Mouse (Mus musculus): ENCODE results near the gene Nubp2.

The Nubp2 gene

GRCm38 (mm10) chr17:24894061-24894994, 8.2 kb upstream of the Nubp2 start:
- DNase-seq (ENCODE audit: low spot score): no peak

DNA sequence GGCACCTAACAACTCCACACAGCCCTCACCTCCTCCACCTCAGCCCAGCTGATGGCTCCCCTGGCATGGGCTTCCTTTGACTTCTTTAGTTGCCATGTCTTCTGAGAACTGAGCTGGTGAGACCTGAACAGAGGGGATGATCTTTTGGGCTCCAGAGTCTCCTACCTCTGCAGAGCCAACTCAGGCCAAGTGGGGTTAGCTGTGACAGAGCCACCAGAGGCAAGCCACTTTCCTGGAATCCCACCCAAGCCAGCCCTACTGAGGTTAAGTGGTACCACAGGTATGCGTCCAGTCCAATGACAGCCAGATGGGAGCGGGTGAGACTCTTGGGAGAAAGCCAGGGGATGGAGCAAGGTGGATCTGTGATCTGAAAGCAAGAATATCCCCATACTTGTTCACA, 7.1 kb upstream of the Nubp2 start:
- DNase-seq (ENCODE audit: low spot score): no peak

DNA sequence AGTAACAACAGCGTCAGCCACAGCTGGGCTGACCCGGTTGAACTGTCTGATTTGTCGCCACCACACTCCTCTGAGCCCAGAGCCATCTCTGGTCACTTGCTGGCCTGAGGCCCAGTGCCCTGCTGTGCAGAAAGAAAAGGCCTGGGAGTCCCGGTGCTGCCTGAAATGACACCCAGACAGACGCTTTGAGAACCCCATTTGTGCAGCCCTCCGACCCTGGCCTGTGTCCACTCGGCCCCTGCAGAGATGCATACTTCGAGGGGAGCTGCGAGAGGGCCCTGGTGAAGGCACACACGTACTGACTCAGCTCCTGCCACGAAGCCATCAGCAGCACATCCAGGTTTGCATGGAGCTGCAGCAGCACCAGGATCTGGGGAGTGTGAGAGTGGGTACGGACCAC, 6.6 kb upstream of the Nubp2 start:
- DNase-seq (ENCODE audit: low spot score): no peak

- DNase-seq (ENCODE audit: low spot score): no peak
Measured at GRCm38 (mm10) chr17:24891321-24891720, 5.2 kb upstream of the Nubp2 start.

DNA sequence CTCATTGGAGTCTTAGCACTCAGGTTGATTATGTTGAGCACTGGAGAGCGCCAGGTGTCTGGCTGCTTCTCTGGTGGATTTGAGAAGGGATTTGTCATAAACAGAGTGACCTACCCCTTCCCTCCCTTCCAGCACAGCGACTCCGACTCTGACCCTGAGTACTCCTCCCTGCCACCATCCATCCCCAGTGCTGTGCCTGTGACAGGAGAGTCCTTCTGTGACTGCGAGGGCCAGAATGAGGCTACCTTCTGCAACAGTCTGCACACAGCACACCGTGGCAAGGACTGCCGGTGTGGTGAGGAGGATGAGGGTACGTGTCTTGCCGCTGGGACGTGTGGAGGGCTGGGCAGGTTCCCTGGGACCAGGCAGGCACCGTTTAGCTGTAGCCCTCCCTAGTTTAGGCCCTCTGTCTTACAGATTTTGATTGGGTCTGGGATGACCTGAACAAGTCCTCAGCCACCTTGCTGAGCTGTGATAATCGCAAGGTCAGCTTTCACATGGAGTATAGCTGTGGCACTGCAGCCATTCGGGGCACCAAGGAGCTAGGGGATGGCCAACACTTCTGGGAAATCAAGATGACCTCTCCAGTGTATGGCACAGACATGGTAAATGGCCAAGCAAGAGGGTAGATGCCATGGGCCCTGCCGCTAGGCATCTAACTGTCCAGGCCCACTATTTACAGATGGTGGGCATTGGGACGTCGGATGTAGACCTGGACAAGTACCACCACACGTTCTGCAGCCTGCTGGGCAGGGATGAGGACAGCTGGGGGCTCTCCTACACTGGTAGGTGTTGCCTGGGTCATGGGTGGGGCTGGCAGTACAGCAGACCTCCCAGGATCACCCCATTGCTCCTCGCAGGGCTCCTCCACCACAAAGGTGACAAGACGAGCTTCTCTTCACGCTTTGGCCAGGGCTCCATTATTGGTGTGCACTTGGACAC, 4.3 kb upstream of the Nubp2 start:
- no peak for DNase-seq (ENCODE audit: low spot score)

GRCm38 (mm10) chr17:24888862-24889261, 2.7 kb upstream of the Nubp2 start:
- no peak for DNase-seq (ENCODE audit: low spot score)

DNA sequence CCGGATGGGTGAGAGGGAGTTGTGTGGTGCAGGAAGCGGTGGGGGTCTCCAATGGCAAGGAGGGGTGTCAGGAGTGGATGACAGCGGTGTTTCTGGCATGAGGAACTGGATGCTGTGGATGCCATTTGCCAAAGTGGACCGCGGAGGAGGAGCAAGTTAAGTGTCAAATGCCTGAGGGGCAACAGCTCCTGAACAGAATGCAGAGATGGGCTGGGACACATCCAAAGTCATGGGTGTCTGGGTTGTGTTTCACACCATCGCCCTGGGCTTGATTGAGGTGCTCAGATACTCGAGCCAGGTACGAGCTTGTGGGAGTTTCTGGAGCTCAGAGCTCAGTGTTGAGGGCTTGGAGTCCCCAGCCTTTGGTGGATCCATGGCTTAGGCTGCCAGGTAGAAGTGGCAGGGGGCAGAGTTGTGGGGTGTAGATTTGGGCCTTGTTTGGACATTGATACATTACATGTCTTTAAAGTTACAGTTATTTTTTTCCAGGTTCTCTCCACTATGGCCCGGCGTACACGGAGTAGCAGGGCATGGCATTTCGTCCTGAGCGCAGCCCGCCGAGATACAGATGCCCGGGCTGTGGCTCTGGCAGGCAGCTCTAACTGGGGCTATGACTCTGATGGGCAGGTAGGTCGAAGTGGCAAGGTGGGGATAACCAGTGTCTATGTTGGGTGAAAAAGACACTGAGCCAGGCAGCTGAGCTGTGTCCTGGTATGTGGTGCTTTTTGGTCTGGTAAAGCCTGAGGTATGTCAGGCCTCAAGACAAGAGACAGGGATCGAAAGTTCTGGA, 1.3 kb upstream of the Nubp2 start:
- no peak for DNase-seq (ENCODE audit: low spot score)

GRCm38 (mm10) chr17:24886932-24887271, 753 bp upstream of the Nubp2 start:
- DNase-seq (ENCODE audit: low spot score): no peak

- DNase-seq (ENCODE audit: low spot score): no peak
Measured at GRCm38 (mm10) chr17:24885356-24886133, 604 bp downstream of the Nubp2 start.

DNA sequence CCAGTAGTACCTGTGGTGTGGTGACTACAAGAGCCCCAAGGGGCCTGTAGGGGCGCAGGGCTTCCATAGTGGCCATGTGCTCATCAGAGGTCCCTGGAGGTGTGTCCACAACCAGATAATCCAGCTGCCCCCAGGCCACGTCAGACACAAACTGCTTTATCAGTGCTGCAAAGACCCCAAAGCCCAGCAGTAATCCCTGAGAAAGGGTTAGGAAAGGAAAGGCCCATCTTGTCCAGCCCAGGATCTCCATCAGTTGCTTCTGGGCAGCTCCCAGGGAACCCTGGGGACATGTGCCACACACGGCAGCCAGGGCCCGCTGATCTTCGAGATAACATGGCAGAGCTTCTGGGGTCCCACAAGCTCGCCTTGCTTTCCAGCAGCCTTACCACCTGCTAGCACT, 1.8 kb downstream of the Nubp2 start:
- DNase-seq (ENCODE audit: low spot score): no peak

DNA sequence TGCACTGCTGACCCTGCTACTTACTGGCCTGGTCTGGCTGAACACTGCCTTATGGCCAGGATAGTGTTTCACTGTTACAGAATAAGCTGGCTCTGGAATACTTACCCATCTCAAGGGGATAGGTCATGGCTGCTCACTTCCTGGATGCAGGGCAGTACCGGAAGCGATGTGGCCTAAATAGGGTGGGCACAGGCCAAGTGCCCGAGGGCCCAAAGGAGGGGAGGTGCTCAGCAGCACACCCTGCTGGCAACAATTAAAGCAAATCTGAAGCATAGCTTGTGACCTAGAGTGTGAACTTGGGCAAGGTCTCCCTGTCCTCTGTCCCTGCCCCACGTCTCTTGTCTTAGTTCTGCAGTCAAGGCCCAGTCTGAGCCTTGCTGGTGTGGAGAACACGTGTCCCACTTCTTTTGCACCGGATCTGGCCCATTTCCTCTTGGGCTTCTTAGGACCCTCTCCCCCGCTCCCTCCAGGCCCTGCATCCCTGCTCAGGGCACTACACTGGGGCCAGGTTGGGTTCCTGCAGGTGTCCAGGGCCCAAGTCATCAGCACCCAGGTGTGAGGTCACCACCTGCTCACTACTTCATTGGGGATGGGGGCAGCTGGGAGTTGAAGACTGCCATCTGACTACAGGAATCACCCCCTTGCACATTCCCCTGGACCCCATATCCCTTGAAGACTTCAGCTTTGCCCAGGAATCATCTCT, 4.3 kb downstream of the Nubp2 start:
- DNase-seq (ENCODE audit: low spot score): peak; percentile 66

DNA sequence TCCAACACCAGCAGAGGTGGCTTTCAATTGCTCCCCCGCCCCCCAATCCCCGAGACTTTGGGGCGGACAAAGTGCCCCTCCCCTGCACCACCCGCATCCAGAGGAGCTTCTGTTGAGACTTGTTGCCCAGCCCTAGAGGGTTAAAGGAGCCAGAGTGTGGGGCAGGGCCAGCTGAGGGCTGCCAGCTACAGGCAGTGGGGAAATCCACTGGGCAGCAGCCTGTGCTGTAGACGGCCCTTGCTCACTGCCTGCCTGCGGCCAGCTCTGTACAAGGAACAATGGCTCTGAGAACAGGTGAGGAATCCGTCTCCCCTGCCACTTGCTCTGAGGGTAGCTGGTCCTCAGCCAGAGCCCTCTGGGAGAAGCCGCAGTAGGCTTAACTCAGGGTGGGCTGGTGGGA, 7.6 kb downstream of the Nubp2 start:
- DNase-seq (ENCODE audit: low spot score): no peak

- DNase-seq (ENCODE audit: low spot score): no peak
Measured at GRCm38 (mm10) chr17:24878117-24878397, 8.1 kb downstream of the Nubp2 start.

GRCm38 (mm10) chr17:24877336-24878116, 8.6 kb downstream of the Nubp2 start:
- DNase-seq (ENCODE audit: low spot score): no peak

DNA sequence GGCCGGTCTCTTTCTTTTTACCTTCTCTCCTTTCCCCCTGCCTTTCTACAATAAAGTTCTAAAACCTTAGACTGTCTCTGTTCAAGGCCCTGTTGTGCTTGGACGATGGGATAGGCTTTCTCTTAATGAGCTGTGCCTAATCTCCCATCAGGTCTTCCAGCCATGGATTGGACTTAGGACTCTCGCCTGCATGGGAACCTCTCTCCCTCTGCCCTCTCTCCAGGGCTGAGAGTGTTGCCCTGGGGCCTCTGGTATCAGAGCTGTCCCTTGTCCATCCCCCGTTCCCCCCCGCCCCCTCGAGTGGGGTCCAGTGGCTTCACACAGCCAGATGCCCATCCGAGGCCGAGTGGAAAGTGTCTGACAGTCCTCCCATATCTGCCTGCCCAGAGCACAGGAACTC, 11.2 kb downstream of the Nubp2 start:
- no peak for DNase-seq (ENCODE audit: low spot score)

GRCm38 (mm10) chr17:24874405-24874745, 11.8 kb downstream of the Nubp2 start:
- no peak for DNase-seq (ENCODE audit: low spot score)

GRCm38 (mm10) chr17:24873695-24874404, 12.3 kb downstream of the Nubp2 start:
- no peak for DNase-seq (ENCODE audit: low spot score)

DNA sequence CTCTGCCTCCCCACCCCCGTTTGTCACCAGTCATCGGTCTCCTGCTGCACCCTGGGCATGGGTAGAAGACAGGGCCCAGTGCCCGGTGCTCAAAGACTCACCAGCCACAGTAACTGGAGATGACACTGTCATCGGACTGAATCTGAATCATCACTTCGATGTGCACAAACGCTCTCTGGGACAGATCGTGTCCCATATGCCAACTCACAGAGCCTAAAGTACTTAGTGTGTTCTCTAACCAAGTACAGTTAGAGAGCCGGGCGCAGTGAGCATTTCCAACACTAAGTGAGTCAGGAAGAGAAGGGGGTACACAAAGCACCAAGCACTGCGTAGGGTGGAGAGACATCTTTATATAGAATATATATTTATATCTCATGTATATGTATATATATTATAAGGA, 18.2 kb downstream of the Nubp2 start:
- DNase-seq (ENCODE audit: low spot score): no peak

DNA sequence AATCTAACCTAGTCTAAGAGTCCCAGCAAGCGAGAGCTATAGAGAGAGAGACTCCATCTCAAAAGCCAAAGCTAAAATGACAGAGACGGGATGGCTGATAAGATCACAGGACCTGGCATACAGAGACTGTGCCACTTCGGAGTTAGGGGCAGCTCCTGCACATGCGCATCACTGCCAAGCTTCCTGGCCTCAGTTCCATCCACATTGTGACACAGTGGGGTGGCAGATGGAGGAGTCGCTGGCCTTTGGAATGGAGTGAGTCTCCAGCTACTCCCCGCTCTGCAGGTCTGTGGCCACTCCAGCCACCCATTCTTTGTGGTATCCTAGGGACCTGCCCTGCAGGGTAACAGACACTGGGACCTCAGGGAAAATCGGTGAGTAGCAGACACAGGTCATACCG, 20.4 kb downstream of the Nubp2 start, which contains the start of gene Igfals:
Gene Igfals, plus strand, starts transcription at position 222 of the 400 bp plus-strand sequence.
- no peak for DNase-seq (ENCODE audit: low spot score)

GRCm38 (mm10) chr17:24861785-24862184, 24.4 kb downstream of the Nubp2 start:
- DNase-seq (ENCODE audit: low spot score): no peak
